Mouse (Mus musculus) forebrain, embryonic 15.5 days (tissue): ENCODE measurements around the gene Mustn1. TPM values are rescaled to one million over a fixed set of nuclear protein-coding genes. Genes with fewer than 3 reads are reported as not detected.
A peak's percentile ranks its signal among the peaks of the same experiment; 100 is the strongest.

ENCODE experiments used
- ATAC-seq: fragments of 200-750 bp; cut with Nextera tagmentation; replicated peaks from 2 replicates; pipeline ENCODE4 v1.8.0; 2017; ENCODE audit warnings: mild to moderate bottlenecking, moderate TSS enrichment, moderate library complexity
- H3K27ac ChIP-seq: fragments of 300-500 bp; sonication (generic); replicated peaks from 2 replicates; pipeline ENCODE4 v1.5.1; 2015; ENCODE audit warnings: mild to moderate bottlenecking, inconsistent platforms
- H3K27me3 ChIP-seq: fragments of 300-500 bp; sonication (generic); 2 replicates; pipeline ENCODE4 v1.6.1; 2015; ENCODE audit warnings: inconsistent platforms
- H3K36me3 ChIP-seq: fragments of 300-500 bp; sonication (generic); 2 replicates; pipeline ENCODE4 v1.6.1; 2015; ENCODE audit warnings: mild to moderate bottlenecking, inconsistent platforms
- H3K4me1 ChIP-seq: fragments of 300-500 bp; sonication (generic); 2 replicates; pipeline ENCODE4 v1.6.1; 2015; ENCODE audit warnings: inconsistent platforms
- H3K4me2 ChIP-seq: fragments of 300-500 bp; sonication (generic); replicated peaks from 2 replicates; pipeline ENCODE4 v1.6.1; 2015; ENCODE audit warnings: mild to moderate bottlenecking, inconsistent platforms
- H3K4me3 ChIP-seq: fragments of 300-500 bp; sonication (generic); 2 replicates; pipeline ENCODE4 v1.5.1; 2015; ENCODE audit warnings: mild to moderate bottlenecking, inconsistent platforms
- H3K9ac ChIP-seq: fragments of 300-500 bp; sonication (generic); replicated peaks from 2 replicates; pipeline ENCODE4 v1.6.1; 2015; ENCODE audit warnings: mild to moderate bottlenecking, inconsistent platforms
- H3K9me3 ChIP-seq: fragments of 300-500 bp; sonication (generic); 2 replicates; pipeline ENCODE4 v1.6.1; 2016; ENCODE audit warnings: inconsistent platforms
- WGBS: fragments of 180-500 bp; shearing (Covaris S2); methylation state at CpG from one replicate; pipeline ENCODE4 v1.1.7; 2015; ENCODE audit warnings: mixed read lengths; 5-methylcytosine and 5-hydroxymethylcytosine counted together
- polyA plus RNA-seq: library from polyadenylated mRNA; unstranded; fragments of >200 nt; fragmentation: Nextera tagmentation; extraction: Ambion mirVana; gene quantifications from 2 replicates; pipeline ENCODE4 v1.2.1, GENCODE M21; 2015

Mustn1 gene
- polyA plus RNA-seq, 1 experiment from 2014 or later: 0.90 TPM

GRCm38 (mm10) chr14:30916516-30916915 is 37.5 kb downstream of the Mustn1 start:
- no peak for ATAC-seq
- Histone ChIP-seq H3K4me1 (no peaks in the 10 kb centered on the region), H3K27me3 (no peaks in the 10 kb centered on the region), H3K36me3 (no peaks in the 10 kb centered on the region), H3K27ac (no peak overlapping the region), H3K9me3 (no peaks in the 10 kb centered on the region), H3K4me3 (no peak overlapping the region), H3K9ac (no peak overlapping the region), H3K4me2 (no peak overlapping the region)
- WGBS: 83% methylated on average over 1 of the region's 1 CpGs

GRCm38 (mm10) chr14:30922053-30922670 is 43.2 kb downstream of the Mustn1 start:
- H3K9ac ChIP-seq: no peak overlapping the region
- H3K4me3 ChIP-seq: no peak overlapping the region
- peaks cover 10% of the 10 kb centered on the region for H3K4me1 ChIP-seq
- no peaks in the 10 kb centered on the region for H3K27me3 ChIP-seq
- H3K36me3 ChIP-seq: no peaks in the 10 kb centered on the region
- ATAC-seq: peak; percentile 76
- H3K9me3 ChIP-seq: no peaks in the 10 kb centered on the region
- no peak overlapping the region for H3K27ac ChIP-seq
- WGBS: 41% methylated on average over 8 of the region's 8 CpGs
- H3K4me2 ChIP-seq: no peak overlapping the region

GRCm38 (mm10) chr14:30923375-30924105 is 44.5 kb downstream of the Mustn1 start, which contains the start of gene Itih3:
Gene Itih3 (minus strand): TSS chr14:30923760.
- H3K27me3 ChIP-seq: no peaks in the 10 kb centered on the region
- H3K4me2 ChIP-seq: no peak within 1 kb of the TSS
- H3K4me3 ChIP-seq: no peak within 1 kb of the TSS
- no peaks in the 10 kb centered on the region for H3K36me3 ChIP-seq
- H3K9ac ChIP-seq: no peak within 1 kb of the TSS
- H3K27ac ChIP-seq: no peak within 1 kb of the TSS
- no peaks in the 10 kb centered on the region for H3K9me3 ChIP-seq
- ATAC-seq: no peak
- WGBS: 71% methylated on average over 6 of the region's 6 CpGs
- H3K4me1 ChIP-seq: peaks cover 10% of the 10 kb centered on the region

GRCm38 (mm10) chr14:30925492-30925891 is 46.5 kb downstream of the Mustn1 start:
- H3K4me2 ChIP-seq: no peak overlapping the region
- no peak overlapping the region for H3K9ac ChIP-seq
- no peaks in the 10 kb centered on the region for H3K9me3 ChIP-seq
- H3K36me3 ChIP-seq: no peaks in the 10 kb centered on the region
- peaks cover 10% of the 10 kb centered on the region for H3K4me1 ChIP-seq
- H3K27me3 ChIP-seq: no peaks in the 10 kb centered on the region
- WGBS: 86% methylated on average over 3 of the region's 3 CpGs
- H3K27ac ChIP-seq: no peak overlapping the region
- no peak for ATAC-seq
- no peak overlapping the region for H3K4me3 ChIP-seq

GRCm38 (mm10) chr14:30930386-30930785 is 51.4 kb downstream of the Mustn1 start:
- Histone ChIP-seq H3K4me1 (no peaks in the 10 kb centered on the region), H3K9ac (no peak overlapping the region), H3K4me3 (no peak overlapping the region), H3K9me3 (no peaks in the 10 kb centered on the region), H3K36me3 (no peaks in the 10 kb centered on the region), H3K27me3 (no peaks in the 10 kb centered on the region), H3K27ac (no peak overlapping the region), H3K4me2 (no peak overlapping the region)
- 87% methylated on average over 4 of the region's 4 CpGs for WGBS
- ATAC-seq: no peak

Other genes with a start within 250 kb of the Mustn1 start
- 8.0 and 9.9 TPM in 2 replicates for gene Rft1, start 224.8 kb upstream of the Mustn1 start, polyA plus RNA-seq
- gene Sfmbt1, start 164.4 kb upstream of the Mustn1 start, polyA plus RNA-seq: 21.0 and 23.2 TPM in 2 replicates
- 17.3 and 18.0 TPM in 2 replicates for gene Tmem110, start 53.6 kb upstream of the Mustn1 start, polyA plus RNA-seq
- 0.17 TPM in 1 of 2 replicates, not detected in the other for gene Itih4, start 7.3 kb downstream of the Mustn1 start, polyA plus RNA-seq
- gene Itih3, start 44.6 kb downstream of the Mustn1 start, polyA plus RNA-seq: 0.38 and 0.53 TPM in 2 replicates
- 0.08 TPM in 1 of 2 replicates, not detected in the other for gene Itih1, start 64.1 kb downstream of the Mustn1 start, polyA plus RNA-seq
- 16.7 and 17.3 TPM in 2 replicates for gene Nek4, start 72.2 kb downstream of the Mustn1 start, polyA plus RNA-seq
- 50.5 and 53.3 TPM in 2 replicates for gene Glt8d1, start 122.2 kb downstream of the Mustn1 start, polyA plus RNA-seq
- 284 and 296 TPM in 2 replicates for gene Spcs1, start 122.5 kb downstream of the Mustn1 start, polyA plus RNA-seq
- 165 and 166 TPM in 2 replicates for gene Pbrm1, start 139.9 kb downstream of the Mustn1 start, polyA plus RNA-seq
- 60.2 and 62.4 TPM in 2 replicates for gene Gnl3, start 140.0 kb downstream of the Mustn1 start, polyA plus RNA-seq
- 66.1 and 74.5 TPM in 2 replicates for gene Smim4, start 249.8 kb downstream of the Mustn1 start, polyA plus RNA-seq